Mouse (Mus musculus) heart, postnatal 0 days (tissue): ENCODE data around the gene Tapbp. TPM values are rescaled to one million over a fixed set of nuclear protein-coding genes. Genes with fewer than 3 reads are reported as not detected.

Experiments used
- ATAC-seq: fragments of 200-750 bp; cut with Nextera tagmentation; 2 replicates; pipeline ENCODE4 v1.8.0; 2017; ENCODE audit warnings: low read depth, moderate number of reproducible peaks, moderate library complexity; ENCODE audit not compliant: insufficient read depth
- DNase-seq: peaks from one replicate; pipeline ENCODE4 v3.0.0-alpha.2; 2016; ENCODE audit warnings: low spot score
- H3K27ac ChIP-seq: fragments of 300-500 bp; sonication (generic); 2 replicates; pipeline ENCODE4 v1.5.1; 2014; ENCODE audit warnings: low read depth, mild to moderate bottlenecking
- H3K27me3 ChIP-seq: fragments of 300-500 bp; sonication (generic); 2 replicates; pipeline ENCODE4 v1.6.1; 2014; ENCODE audit warnings: low read length, mixed read lengths; ENCODE audit not compliant: control insufficient read depth, insufficient read depth
- H3K36me3 ChIP-seq: fragments of 300-500 bp; sonication (generic); replicated peaks from 2 replicates; pipeline ENCODE4 v1.6.1; 2014; ENCODE audit warnings: low read length, mixed read lengths; ENCODE audit not compliant: control insufficient read depth, insufficient read depth
- H3K4me1 ChIP-seq: fragments of 300-500 bp; sonication (generic); 2 replicates; pipeline ENCODE4 v1.6.1; 2014; ENCODE audit warnings: antibody characterized with exemption; ENCODE audit not compliant: control insufficient read depth, insufficient read depth
- H3K4me2 ChIP-seq: fragments of 300-500 bp; sonication (generic); 2 replicates; pipeline ENCODE4 v1.6.1; 2014; ENCODE audit warnings: low read depth, mild to moderate bottlenecking, low read length, moderate library complexity
- H3K4me3 ChIP-seq: fragments of 300-500 bp; sonication (generic); 2 replicates; pipeline ENCODE4 v1.5.1; 2014; ENCODE audit warnings: low read depth, low read length
- H3K9ac ChIP-seq: fragments of 300-500 bp; sonication (generic); replicated peaks from 2 replicates; pipeline ENCODE4 v1.6.1; 2014; ENCODE audit warnings: low read depth, low read length, mixed read lengths
- H3K9me3 ChIP-seq: fragments of 300-500 bp; sonication (generic); replicated peaks from 2 replicates; pipeline ENCODE4 v1.6.1; 2016; ENCODE audit warnings: low read length; ENCODE audit not compliant: control insufficient read depth
- CTCF ChIP-seq: IDR thresholded peaks from 2 replicates; pipeline ENCODE4 v1.5.1; 2016; ENCODE audit warnings: antibody characterized with exemption, control low read depth, low read depth
- EP300 ChIP-seq: IDR thresholded peaks from 2 replicates; pipeline ENCODE4 v1.6.1; 2016; ENCODE audit warnings: antibody characterized with exemption, low read depth
- WGBS: fragments of 180-500 bp; shearing (Covaris S2); extraction: QIAGEN DNeasy Blood & Tissue Kit; methylation state at CpG from one replicate; pipeline ENCODE4 v1.1.7; 2014; 5-methylcytosine and 5-hydroxymethylcytosine counted together
- polyA plus RNA-seq: library from polyadenylated mRNA; unstranded; fragments of >200 nt; fragmentation: Nextera tagmentation; extraction: Ambion mirVana; gene quantifications from 2 replicates; pipeline ENCODE4 v1.2.1, GENCODE M21; 2015
- total RNA-seq: library from RNA; depleted of rRNA; stranded (reverse); fragments of >200 nt; gene quantifications from 2 replicates; pipeline ENCODE4 v1.2.3, GENCODE M21; 2014; ENCODE audit warnings: low replicate concordance

Tapbp gene
- total and polyA plus RNA-seq, 2 experiments from 2014 or later, result 51.3 to 84.1 TPM

GRCm38 (mm10) chr17:33959135-33959534, 43.4 kb downstream of the Tapbp start:
- no peak for DNase-seq
- Histone ChIP-seq H3K27me3 (no peaks in the 10 kb centered on the region), H3K27ac (no peak overlapping the region), H3K9ac (no peak overlapping the region), H3K9me3 (no peaks in the 10 kb centered on the region), H3K4me2 (no peak overlapping the region), H3K4me3 (no peak overlapping the region), H3K36me3 (peaks cover 46% of the 10 kb centered on the region), H3K4me1 (peaks cover 13% of the 10 kb centered on the region)
- 95% methylated on average over 13 of the region's 13 CpGs for WGBS
- TF ChIP-seq CTCF (no peak), EP300 (no peak)
- no peak for ATAC-seq

- no peak for TF ChIP-seq EP300
- no peak for TF ChIP-seq CTCF
- Histone ChIP-seq H3K27ac (no peak overlapping the region), H3K4me2 (no peak overlapping the region), H3K4me1 (peaks cover 6% of the 10 kb centered on the region; the same call in 1 of the 2 replicates), H3K4me3 (no peak overlapping the region), H3K9me3 (no peaks in the 10 kb centered on the region), H3K27me3 (no peaks in the 10 kb centered on the region), H3K9ac (no peak overlapping the region), H3K36me3 (peaks cover 49% of the 10 kb centered on the region)
- DNase-seq (no peak), ATAC-seq (no peak)
- WGBS, result 93% methylated on average over 15 of the region's 15 CpGs
Measured at GRCm38 (mm10) chr17:33959948-33960347, 44.2 kb downstream of the Tapbp start.

GRCm38 (mm10) chr17:33962876-33963275, 47.2 kb downstream of the Tapbp start:
- no peaks in the 10 kb centered on the region for H3K27me3 ChIP-seq
- no peak overlapping the region for H3K9ac ChIP-seq
- ATAC-seq (no peak), DNase-seq (no peak)
- H3K4me3 ChIP-seq, result no peak overlapping the region
- H3K4me1 ChIP-seq, result no peaks in the 10 kb centered on the region
- H3K36me3 ChIP-seq, result peaks cover 59% of the 10 kb centered on the region
- WGBS, result 91% methylated on average over 7 of the region's 7 CpGs
- no peak overlapping the region for H3K4me2 ChIP-seq
- H3K27ac ChIP-seq, result no peak overlapping the region
- TF ChIP-seq EP300 (no peak), CTCF (no peak)
- H3K9me3 ChIP-seq, result no peaks in the 10 kb centered on the region

GRCm38 (mm10) chr17:33965082-33965845, 49.6 kb downstream of the Tapbp start:
- no peak overlapping the region for H3K9ac ChIP-seq
- no peak for ATAC-seq
- 90% methylated on average over 17 of the region's 17 CpGs for WGBS
- no peak for TF ChIP-seq CTCF
- no peak for TF ChIP-seq EP300
- H3K4me3 ChIP-seq, result no peak overlapping the region
- H3K27ac ChIP-seq, result no peak overlapping the region
- no peak for DNase-seq
- no peak overlapping the region for H3K4me2 ChIP-seq
- H3K4me1 ChIP-seq, result no peaks in the 10 kb centered on the region
- peaks cover 39% of the 10 kb centered on the region for H3K36me3 ChIP-seq
- no peaks in the 10 kb centered on the region for H3K27me3 ChIP-seq
- H3K9me3 ChIP-seq, result peaks cover 3% of the 10 kb centered on the region; the same call in 1 of the 2 replicates

GRCm38 (mm10) chr17:33965846-33966550, 50.3 kb downstream of the Tapbp start:
- no peak overlapping the region for H3K4me3 ChIP-seq
- no peaks in the 10 kb centered on the region for H3K4me1 ChIP-seq
- TF ChIP-seq EP300 (no peak), CTCF (no peak)
- no peaks in the 10 kb centered on the region for H3K27me3 ChIP-seq
- no peak overlapping the region for H3K27ac ChIP-seq
- H3K9ac ChIP-seq, result no peak overlapping the region
- 84% methylated on average over 16 of the region's 16 CpGs for WGBS
- peaks cover 37% of the 10 kb centered on the region for H3K36me3 ChIP-seq
- ATAC-seq, result no peak
- DNase-seq, result no peak
- peaks cover 7% of the 10 kb centered on the region; the same call in 1 of the 2 replicates for H3K9me3 ChIP-seq
- no peak overlapping the region for H3K4me2 ChIP-seq
